Mouse (Mus musculus): ENCODE measurements at regions not wholly inside any gene's neighbourhood (a gene's known extent, or its start where the extent isn't known, plus 50 kb on each side); places are given as distances from the start of the nearest gene placed in this dataset.

DNA sequence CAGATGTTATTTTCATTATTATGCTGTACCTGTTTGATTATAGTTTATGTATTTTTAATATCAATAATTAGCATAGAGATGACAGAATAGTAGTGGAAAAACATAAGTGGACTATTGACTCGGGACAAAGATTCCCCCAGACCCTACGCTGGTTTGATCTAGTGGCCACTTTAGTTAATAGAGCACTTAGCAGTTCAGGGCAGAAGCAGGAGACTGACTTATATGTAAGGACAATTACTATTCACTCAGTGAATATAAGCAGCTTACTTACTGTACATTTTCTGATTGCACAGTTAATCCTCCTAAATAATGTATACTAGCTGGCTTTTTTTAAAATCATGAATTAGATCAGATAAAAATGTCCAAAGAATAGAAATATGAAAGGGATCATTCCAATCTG is 416.2 kb upstream of the Prmt6 start:
- no peak overlapping the region for H3K9ac ChIP-seq (replicated peaks; ENCODE audit: low read depth, low read length)
- no peaks in the 10 kb centered on the region for H3K9me3 ChIP-seq (ENCODE audit: control insufficient read depth, low read length)
- 76% methylated on average over 2 of the region's 2 CpGs for WGBS
- ATAC-seq: no peak
- H3K36me3 ChIP-seq (ENCODE audit: control insufficient read depth, insufficient read depth): no peaks in the 10 kb centered on the region
- no peak overlapping the region for H3K27ac ChIP-seq (ENCODE audit: low read length)
- H3K4me1 ChIP-seq (replicated peaks; ENCODE audit: control insufficient read depth, insufficient read depth, low read length): no peaks in the 10 kb centered on the region
- no peak overlapping the region for H3K4me2 ChIP-seq (ENCODE audit: low read length)
- H3K4me3 ChIP-seq (replicated peaks; ENCODE audit: low read length): no peak overlapping the region
- H3K27me3 ChIP-seq (replicated peaks; ENCODE audit: control insufficient read depth, insufficient read depth, low read length): no peaks in the 10 kb centered on the region

DNA sequence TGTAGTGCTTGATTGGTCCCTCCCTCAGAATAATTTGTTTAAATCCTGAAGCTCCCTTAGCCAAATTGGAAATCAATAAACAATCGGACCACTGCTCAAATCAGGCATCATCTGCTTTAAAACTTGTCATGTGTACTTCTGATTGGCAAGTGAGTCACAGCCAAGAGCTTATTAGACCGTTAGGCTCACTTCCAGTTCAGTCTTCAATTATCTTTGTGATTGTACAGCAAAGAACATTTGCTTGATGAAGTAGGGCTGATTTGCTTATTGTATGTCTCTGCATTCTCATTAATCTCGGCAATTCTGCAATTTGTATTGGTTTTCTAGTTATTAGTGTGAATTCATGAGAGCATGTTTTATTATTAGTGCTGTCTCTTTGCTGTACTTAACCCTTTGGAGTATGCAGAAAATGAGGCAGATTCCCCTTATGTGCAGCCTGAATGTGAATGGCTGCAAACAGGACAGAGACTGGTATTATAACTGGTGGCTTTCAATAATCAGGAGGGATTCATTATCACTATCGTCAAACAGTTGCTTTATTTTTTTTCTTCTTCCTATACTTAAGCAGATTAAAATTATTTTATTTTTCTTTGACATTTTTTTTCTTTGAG is 406.8 kb upstream of the Prmt6 start:
- Histone ChIP-seq H3K36me3 (ENCODE audit: control insufficient read depth, insufficient read depth) (no peaks in the 10 kb centered on the region), H3K9ac (replicated peaks; ENCODE audit: low read depth, low read length) (no peak overlapping the region), H3K9me3 (ENCODE audit: control insufficient read depth, low read length) (no peaks in the 10 kb centered on the region), H3K4me3 (replicated peaks; ENCODE audit: low read length) (no peak overlapping the region), H3K27ac (ENCODE audit: low read length) (no peak overlapping the region), H3K27me3 (replicated peaks; ENCODE audit: control insufficient read depth, insufficient read depth, low read length) (no peaks in the 10 kb centered on the region), H3K4me1 (replicated peaks; ENCODE audit: control insufficient read depth, insufficient read depth, low read length) (peaks cover 3% of the 10 kb centered on the region; the same call in 1 of the 2 replicates), H3K4me2 (ENCODE audit: low read length) (no peak overlapping the region)
- peak; percentile 89 for ATAC-seq
- WGBS: 26% methylated on average over 4 of the region's 4 CpGs

GRCm38 (mm10) chr3:110626326-110626725 is 375.5 kb upstream of the Prmt6 start:
- H3K27me3 ChIP-seq (replicated peaks; ENCODE audit: control insufficient read depth, insufficient read depth, low read length): no peaks in the 10 kb centered on the region
- WGBS: 66% methylated on average over 3 of the region's 3 CpGs
- H3K9me3 ChIP-seq (ENCODE audit: control insufficient read depth, low read length): no peaks in the 10 kb centered on the region
- ATAC-seq: no peak
- H3K4me1 ChIP-seq (replicated peaks; ENCODE audit: control insufficient read depth, insufficient read depth, low read length): no peaks in the 10 kb centered on the region
- H3K9ac ChIP-seq (replicated peaks; ENCODE audit: low read depth, low read length): no peak overlapping the region
- no peaks in the 10 kb centered on the region for H3K36me3 ChIP-seq (ENCODE audit: control insufficient read depth, insufficient read depth)
- H3K27ac ChIP-seq (ENCODE audit: low read length): no peak overlapping the region
- no peak overlapping the region for H3K4me2 ChIP-seq (ENCODE audit: low read length)
- no peak overlapping the region for H3K4me3 ChIP-seq (replicated peaks; ENCODE audit: low read length)

DNA sequence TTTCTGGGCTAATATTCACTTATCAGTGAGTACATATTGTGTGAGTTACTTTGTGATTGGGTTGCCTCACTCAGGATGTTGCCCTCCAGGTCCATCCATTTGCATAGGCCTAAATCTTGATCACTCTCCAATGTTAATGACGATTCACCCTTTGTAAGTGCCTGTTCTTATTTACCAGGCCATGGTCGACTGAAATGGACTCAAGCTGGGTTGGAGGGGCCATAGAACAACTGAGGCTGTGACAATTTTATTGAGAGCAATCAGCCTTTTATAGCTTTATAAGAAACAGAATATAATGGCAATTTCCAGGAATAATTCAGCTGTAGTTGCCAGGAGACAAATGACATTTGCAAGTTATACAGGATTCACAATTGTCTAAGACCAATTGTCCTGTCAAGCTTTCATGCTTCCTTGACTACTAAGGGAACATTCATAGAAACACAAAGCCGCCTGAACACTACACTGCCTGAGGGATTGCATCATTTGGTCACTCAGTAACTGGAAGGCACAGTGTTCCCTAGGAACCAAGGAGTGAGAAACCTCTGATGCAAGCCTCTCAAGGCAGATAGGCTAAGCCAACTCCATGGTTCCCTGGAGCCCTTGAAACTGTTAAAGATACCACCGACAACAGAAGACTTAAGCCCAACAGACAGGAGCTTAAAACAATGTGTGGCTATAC is 348.5 kb upstream of the Prmt6 start:
- no peaks in the 10 kb centered on the region for H3K9me3 ChIP-seq (ENCODE audit: control insufficient read depth, low read length)
- no peaks in the 10 kb centered on the region for H3K27me3 ChIP-seq (replicated peaks; ENCODE audit: control insufficient read depth, insufficient read depth, low read length)
- H3K9ac ChIP-seq (replicated peaks; ENCODE audit: low read depth, low read length): no peak overlapping the region
- no peak overlapping the region for H3K4me3 ChIP-seq (replicated peaks; ENCODE audit: low read length)
- WGBS: 35% methylated on average over 4 of the region's 4 CpGs
- H3K4me2 ChIP-seq (ENCODE audit: low read length): no peak overlapping the region
- no peak overlapping the region for H3K27ac ChIP-seq (ENCODE audit: low read length)
- no peaks in the 10 kb centered on the region for H3K36me3 ChIP-seq (ENCODE audit: control insufficient read depth, insufficient read depth)
- no peaks in the 10 kb centered on the region for H3K4me1 ChIP-seq (replicated peaks; ENCODE audit: control insufficient read depth, insufficient read depth, low read length)
- ATAC-seq: peak; percentile 57; the same call in 1 of the 2 replicates

DNA sequence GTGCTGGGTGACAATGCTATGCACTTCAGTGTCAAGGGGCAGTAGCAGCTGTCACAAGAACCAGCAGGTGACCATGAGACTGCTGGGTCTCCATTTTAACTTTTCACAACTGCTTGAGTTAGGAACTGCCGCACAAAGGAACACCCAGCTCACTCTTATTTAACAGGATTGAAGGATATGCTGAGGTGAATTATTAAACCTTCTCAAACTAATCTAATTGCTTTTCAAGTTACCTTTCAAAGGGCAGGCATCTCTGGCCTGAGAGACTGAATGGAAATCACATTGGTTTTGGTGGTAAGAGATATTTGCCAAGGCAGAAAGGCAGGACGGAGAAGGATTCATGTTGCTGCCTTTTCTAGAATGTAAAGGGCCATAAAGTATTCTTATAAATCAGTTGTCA is 332.0 kb upstream of the Prmt6 start:
- no peak for ATAC-seq
- no peaks in the 10 kb centered on the region for H3K36me3 ChIP-seq (ENCODE audit: control insufficient read depth, insufficient read depth)
- no peak overlapping the region for H3K9ac ChIP-seq (replicated peaks; ENCODE audit: low read depth, low read length)
- H3K27me3 ChIP-seq (replicated peaks; ENCODE audit: control insufficient read depth, insufficient read depth, low read length): no peaks in the 10 kb centered on the region
- H3K4me2 ChIP-seq (ENCODE audit: low read length): no peak overlapping the region
- H3K27ac ChIP-seq (ENCODE audit: low read length): no peak overlapping the region
- no peaks in the 10 kb centered on the region for H3K9me3 ChIP-seq (ENCODE audit: control insufficient read depth, low read length)
- WGBS: 60% methylated on average over 2 of the region's 2 CpGs
- no peaks in the 10 kb centered on the region for H3K4me1 ChIP-seq (replicated peaks; ENCODE audit: control insufficient read depth, insufficient read depth, low read length)
- no peak overlapping the region for H3K4me3 ChIP-seq (replicated peaks; ENCODE audit: low read length)

DNA sequence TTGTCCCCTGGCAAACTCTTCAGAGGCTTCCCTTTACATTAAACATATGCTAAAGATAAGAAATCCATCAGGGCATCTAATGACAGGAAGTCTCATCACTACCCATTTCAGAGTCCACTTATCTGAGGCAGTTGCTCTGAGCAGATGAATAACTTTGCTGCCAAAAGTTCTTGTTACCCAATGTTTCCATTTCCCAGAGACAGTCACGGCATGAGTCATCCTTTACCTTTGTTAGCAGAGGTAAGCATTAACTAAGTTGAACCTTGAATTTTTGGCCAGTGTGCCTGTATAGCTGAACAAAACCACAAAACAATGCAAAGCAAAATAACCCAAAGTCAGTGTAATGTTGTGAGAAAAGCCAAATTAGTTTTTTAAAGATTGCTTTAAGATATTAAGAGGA is 328.5 kb upstream of the Prmt6 start:
- WGBS: 87% methylated on average over 1 of the region's 1 CpGs
- H3K4me1 ChIP-seq (replicated peaks; ENCODE audit: control insufficient read depth, insufficient read depth, low read length): no peaks in the 10 kb centered on the region
- no peak overlapping the region for H3K4me2 ChIP-seq (ENCODE audit: low read length)
- no peak overlapping the region for H3K9ac ChIP-seq (replicated peaks; ENCODE audit: low read depth, low read length)
- no peaks in the 10 kb centered on the region for H3K9me3 ChIP-seq (ENCODE audit: control insufficient read depth, low read length)
- no peak for ATAC-seq
- H3K27me3 ChIP-seq (replicated peaks; ENCODE audit: control insufficient read depth, insufficient read depth, low read length): no peaks in the 10 kb centered on the region
- no peak overlapping the region for H3K27ac ChIP-seq (ENCODE audit: low read length)
- H3K36me3 ChIP-seq (ENCODE audit: control insufficient read depth, insufficient read depth): no peaks in the 10 kb centered on the region
- H3K4me3 ChIP-seq (replicated peaks; ENCODE audit: low read length): no peak overlapping the region

- no peaks in the 10 kb centered on the region for H3K9me3 ChIP-seq (ENCODE audit: control insufficient read depth, low read length)
- WGBS: 82% methylated on average over 4 of the region's 4 CpGs
- H3K4me1 ChIP-seq (replicated peaks; ENCODE audit: control insufficient read depth, insufficient read depth, low read length): no peaks in the 10 kb centered on the region
- H3K4me2 ChIP-seq (ENCODE audit: low read length): no peak overlapping the region
- H3K4me3 ChIP-seq (replicated peaks; ENCODE audit: low read length): no peak overlapping the region
- H3K9ac ChIP-seq (replicated peaks; ENCODE audit: low read depth, low read length): no peak overlapping the region
- no peak overlapping the region for H3K27ac ChIP-seq (ENCODE audit: low read length)
- H3K36me3 ChIP-seq (ENCODE audit: control insufficient read depth, insufficient read depth): no peaks in the 10 kb centered on the region
- peak; percentile 70 for ATAC-seq
- no peaks in the 10 kb centered on the region for H3K27me3 ChIP-seq (replicated peaks; ENCODE audit: control insufficient read depth, insufficient read depth, low read length)
These were observed 316.4 kb upstream of the Prmt6 start for GRCm38 (mm10) chr3:110567187-110567586.

DNA sequence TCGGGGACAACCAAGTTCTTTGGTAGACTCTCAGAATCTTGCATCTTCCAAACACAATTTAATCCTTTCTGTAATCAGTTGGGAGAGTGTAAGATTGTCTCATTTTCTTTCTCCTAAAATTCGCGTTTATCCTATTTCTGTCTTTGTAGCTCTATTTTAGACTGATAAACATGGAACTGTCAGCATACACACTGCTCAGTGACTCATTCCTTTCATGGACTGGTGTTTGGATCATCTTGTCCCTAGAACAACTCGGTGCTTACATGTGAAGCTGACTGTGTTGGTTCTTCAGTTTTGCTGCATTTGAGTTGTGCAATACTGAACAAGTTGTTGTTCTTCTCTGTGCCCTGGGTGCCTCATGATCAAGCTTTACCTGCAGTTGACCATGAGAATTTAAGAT is 296.5 kb upstream of the Prmt6 start:
- 89% methylated on average over 4 of the region's 4 CpGs for WGBS
- ATAC-seq: no peak

DNA sequence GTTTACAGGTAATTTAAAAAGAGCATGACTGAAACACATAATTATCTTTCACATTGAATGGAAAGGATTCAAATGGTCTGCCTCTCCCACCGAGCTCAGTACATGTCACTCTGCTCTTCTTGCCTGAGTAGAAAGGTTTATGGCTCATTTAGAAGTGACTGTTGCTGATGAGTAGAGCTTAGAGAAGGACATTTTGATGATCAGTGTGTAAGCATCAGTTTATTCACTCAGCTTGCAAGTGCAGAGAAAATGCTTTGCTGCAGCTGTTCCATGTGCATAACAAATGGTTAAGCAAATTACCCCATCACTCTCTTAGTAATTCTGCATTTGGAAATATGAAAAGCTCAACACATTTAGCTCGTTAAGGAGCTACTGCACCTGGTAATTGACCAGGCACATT is 287.5 kb upstream of the Prmt6 start:
- Histone ChIP-seq H3K9me3 (ENCODE audit: control insufficient read depth, low read length) (no peaks in the 10 kb centered on the region), H3K27me3 (replicated peaks; ENCODE audit: control insufficient read depth, insufficient read depth, low read length) (no peaks in the 10 kb centered on the region), H3K27ac (ENCODE audit: low read length) (peak overlapping the region; percentile 23; the same call in 1 of the 2 replicates), H3K4me2 (ENCODE audit: low read length) (no peak overlapping the region), H3K4me1 (replicated peaks; ENCODE audit: control insufficient read depth, insufficient read depth, low read length) (no peaks in the 10 kb centered on the region), H3K36me3 (ENCODE audit: control insufficient read depth, insufficient read depth) (no peaks in the 10 kb centered on the region), H3K4me3 (replicated peaks; ENCODE audit: low read length) (no peak overlapping the region), H3K9ac (replicated peaks; ENCODE audit: low read depth, low read length) (no peak overlapping the region)
- 24% methylated on average over 2 of the region's 2 CpGs for WGBS
- ATAC-seq: peak; percentile 78

More for the DNA sequence above, 296.5 kb upstream of the Prmt6 start:
- H3K4me3 ChIP-seq (replicated peaks; ENCODE audit: low read length): no peak overlapping the region
- H3K27ac ChIP-seq (ENCODE audit: low read length): no peak overlapping the region
- no peaks in the 10 kb centered on the region for H3K9me3 ChIP-seq (ENCODE audit: control insufficient read depth, low read length)
- no peaks in the 10 kb centered on the region for H3K27me3 ChIP-seq (replicated peaks; ENCODE audit: control insufficient read depth, insufficient read depth, low read length)
- H3K4me2 ChIP-seq (ENCODE audit: low read length): no peak overlapping the region
- H3K36me3 ChIP-seq (ENCODE audit: control insufficient read depth, insufficient read depth): no peaks in the 10 kb centered on the region
- no peaks in the 10 kb centered on the region for H3K4me1 ChIP-seq (replicated peaks; ENCODE audit: control insufficient read depth, insufficient read depth, low read length)
- H3K9ac ChIP-seq (replicated peaks; ENCODE audit: low read depth, low read length): no peak overlapping the region

Data from forebrain, embryonic 16.5 days (tissue).